Mouse (Mus musculus) brain, embryonic 14.5 days (tissue): Measurements from ENCODE around the gene B4galnt1.

Experiments
- CTCF ChIP-seq: fragments of 200-500 bp; IDR thresholded peaks from 2 replicates; pipeline ENCODE4 v1.5.1; 2012; ENCODE audit warnings: inconsistent platforms, mild to moderate bottlenecking, moderate library complexity, borderline replicate concordance; ENCODE audit not compliant: insufficient read depth, insufficient read length; ENCODE audit errors: extremely low read depth
- POLR2A ChIP-seq: fragments of 200-500 bp; IDR thresholded peaks from 2 replicates; pipeline ENCODE4 v1.6.1; 2012; ENCODE audit warnings: mild to moderate bottlenecking, inconsistent platforms, borderline replicate concordance; ENCODE audit not compliant: poor library complexity, insufficient read depth, insufficient read length, severe bottlenecking; ENCODE audit errors: extremely low read depth

DNA sequence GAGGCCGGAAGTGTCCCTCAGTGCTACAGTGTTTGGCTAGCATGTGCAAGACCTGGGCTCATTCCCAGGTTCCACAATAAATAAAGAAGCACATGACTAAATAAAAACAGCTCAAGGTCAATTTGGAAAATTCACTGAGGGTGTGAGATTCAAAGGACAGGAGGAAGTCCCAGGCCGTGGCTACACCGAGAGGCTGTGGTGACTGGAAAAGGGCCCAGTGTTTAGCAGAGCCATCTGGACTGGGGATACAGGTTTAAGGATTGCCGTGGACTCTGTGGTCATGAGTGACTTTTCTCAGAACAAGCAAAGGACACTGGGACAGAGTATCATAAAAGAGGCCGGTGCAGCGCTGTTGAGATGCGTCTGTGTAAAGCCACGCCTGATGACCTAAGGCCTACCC lies 48.2 kb downstream of the B4galnt1 start:
- TF ChIP-seq CTCF (no peak), POLR2A (no peak)
